ENCODE assay signal across 8 mouse cellular contexts in genomic region chr4:66402611-66403010, GRCm38 (mm10). TPM values are rescaled to one million over a fixed set of nuclear protein-coding genes. Genes with fewer than 3 reads are reported as not detected.
DNase-seq lines count a peak whose midpoint lies in the region; ATAC-seq and TF ChIP-seq lines count a peak whose summit lies in the region.

No protein-coding gene starts in this region.

- H3K27ac ChIP-seq in heart, postnatal 0 days (ENCODE audit: low read depth): no peak overlapping the region
- H3K27ac ChIP-seq in midbrain, embryonic 11.5 days (ENCODE audit: low read depth, low read length): no peak overlapping the region

- peak; percentile 29 for DNase-seq in layer of hippocampus, adult 11-12 months (ENCODE audit: low spot score)
- no peak for DNase-seq in layer of hippocampus, adult 9-10 months (ENCODE audit: low spot score)
- DNase-seq in embryo, embryonic 10 days (ENCODE audit: low spot score): peak; percentile 64
- no peak for DNase-seq in heart, postnatal 0 days (ENCODE audit: low spot score)
- peak; percentile 36 to 78 for DNase-seq in left cerebral cortex, postnatal 10 days (ENCODE audit: extremely low spot score in 1 of 2, low spot score in 2 of 2)
- DNase-seq in midbrain, embryonic 11.5 days (ENCODE audit: low spot score, missing footprints): peak; percentile 95
- no peak for DNase-seq in thymus, postnatal 36 days
- DNase-seq in urinary bladder, adult 18-20 months (ENCODE audit: low spot score in 2 of 2): no peak

- H3K9me3 ChIP-seq in heart, postnatal 0 days (replicated peaks; ENCODE audit: control insufficient read depth, low read length): no peaks in the 10 kb centered on the region
- no peaks in the 10 kb centered on the region for H3K9me3 ChIP-seq in midbrain, embryonic 11.5 days (ENCODE audit: control insufficient read depth, low read length)

- no peaks in the 10 kb centered on the region for H3K36me3 ChIP-seq in heart, postnatal 0 days (replicated peaks; ENCODE audit: control insufficient read depth, insufficient read depth, low read length)
- H3K36me3 ChIP-seq in midbrain, embryonic 11.5 days (ENCODE audit: control insufficient read depth, insufficient read depth, low read length): no peaks in the 10 kb centered on the region

- peak overlapping the region; percentile 99 for H3K4me2 ChIP-seq in heart, postnatal 0 days (ENCODE audit: low read depth, low read length)
- H3K4me2 ChIP-seq in midbrain, embryonic 11.5 days: peak overlapping the region; percentile 94

- peaks cover 4% of the 10 kb centered on the region; the same call in 1 of the 2 replicates for H3K4me1 ChIP-seq in heart, postnatal 0 days (ENCODE audit: control insufficient read depth, insufficient read depth)
- peaks cover 3% of the 10 kb centered on the region; the same call in 1 of the 2 replicates for H3K4me1 ChIP-seq in midbrain, embryonic 11.5 days (ENCODE audit: control insufficient read depth, insufficient read depth, low read length)

- no peak for TF ChIP-seq CTCF in heart, postnatal 0 days (IDR thresholded peaks at IDR 0.05; ENCODE audit: low read depth)

- peaks cover 37% of the 10 kb centered on the region for H3K27me3 ChIP-seq in heart, postnatal 0 days (ENCODE audit: control insufficient read depth, insufficient read depth, low read length)
- peaks cover 19% of the 10 kb centered on the region for H3K27me3 ChIP-seq in midbrain, embryonic 11.5 days (ENCODE audit: control insufficient read depth, insufficient read depth, low read length)

- peak overlapping the region; percentile 67 for H3K4me3 ChIP-seq in heart, postnatal 0 days (ENCODE audit: low read depth, low read length)
- peak overlapping the region; percentile 58 for H3K4me3 ChIP-seq in midbrain, embryonic 11.5 days (ENCODE audit: low read depth, low read length)

- under 1% methylated on average over 24 of the region's 24 CpGs for WGBS in heart, postnatal 0 days
- WGBS in midbrain, embryonic 11.5 days: under 1% methylated on average over 24 of the region's 24 CpGs

- TF ChIP-seq EP300 in heart, postnatal 0 days (IDR thresholded peaks at IDR 0.05; ENCODE audit: low read depth): no peak

- no peak overlapping the region for H3K9ac ChIP-seq in heart, postnatal 0 days (replicated peaks; ENCODE audit: low read depth, low read length)
- H3K9ac ChIP-seq in midbrain, embryonic 11.5 days (ENCODE audit: low read length): peak overlapping the region; percentile 86

- intact Hi-C loops in left cerebral cortex, postnatal 10 days (cut with DNase I): no loop called here

- ATAC-seq in heart, postnatal 0 days (ENCODE audit: insufficient read depth, low read depth): no peak
- ATAC-seq in midbrain, embryonic 11.5 days (ENCODE audit: low FRiP score): 0 out of 2 replicates have a peak, but pooled peaks have one; percentile 22

RNA-seq across cellular contexts. Expression of gene Astn2, which starts 1.8 kb away (rescaled TPM):
- 3.7 and 3.9 TPM in 2 replicates for total RNA-seq in heart, postnatal 0 days (2014; rRNA removed; ENCODE audit: low replicate concordance)
- 0.25 and 0.27 TPM in 2 replicates for polyA plus RNA-seq in heart, postnatal 0 days (2015; fragmentation: Nextera tagmentation; extraction: Ambion mirVana)
- 10 to 100 TPM; 35.2 to 40.3 TPM for total RNA-seq in left cerebral cortex, postnatal 10 days (2021)
- 0.51 and 0.57 TPM in 2 replicates for polyA plus RNA-seq in midbrain, embryonic 11.5 days (2014; fragmentation: Nextera tagmentation; extraction: Ambion mirVana)

Comparison
In these comparisons a context has a peak if more than half of its experiments do, and no peak if none do; other contexts are left out.
1. DNase-seq: peak in layer of hippocampus, adult 11-12 months (single experiment), embryo, embryonic 10 days (single experiment), left cerebral cortex, postnatal 10 days (2 of 2) and midbrain, embryonic 11.5 days (single experiment); none in layer of hippocampus, adult 9-10 months (single experiment), heart, postnatal 0 days (single experiment), thymus, postnatal 36 days (0 of 2) and urinary bladder, adult 18-20 months (0 of 2).